Mouse (Mus musculus): ENCODE data around the gene Olfr1195.
"Not testable (repeated sequence)": the region's sequence is repeated elsewhere in the genome, so short reads cannot be mapped to it uniquely, and the experiment has no call there.

Gene Olfr1195

GRCm38 (mm10) chr2:88689087-88689486 lies at the start of gene Olfr1195:
TSS of gene Olfr1195 (minus strand) at chr2:88689187.
- DNase-seq (ENCODE audit: low spot score) = no peak

- DNase-seq (ENCODE audit: low spot score) = no peak
These were observed 43.3 kb upstream of the Olfr1195 start, which contains the start of gene Olfr1197 for GRCm38 (mm10) chr2:88732266-88732665. TSS of gene Olfr1197 (minus strand) at chr2:88732366.

- DNase-seq (ENCODE audit: low spot score) = no peak
These were observed 15.5 kb upstream of the Olfr1195 start, which contains the start of gene Olfr1196 for GRCm38 (mm10) chr2:88704497-88704896. TSS of gene Olfr1196 (minus strand) at chr2:88704597.

- DNase-seq (ENCODE audit: low spot score) = not testable (repeated sequence)
These were observed 13.7 kb downstream of the Olfr1195 start, which contains the start of gene Olfr1193 for GRCm38 (mm10) chr2:88675328-88675727. TSS of gene Olfr1193 (plus strand) at chr2:88675628.

GRCm38 (mm10) chr2:88648209-88648608 lies 40.8 kb downstream of the Olfr1195 start, which contains the start of gene Olfr1192-ps1:
TSS of gene Olfr1192-ps1 (plus strand) at chr2:88648509.
- no peak for DNase-seq (ENCODE audit: low spot score)

- DNase-seq (ENCODE audit: low spot score) = not testable (repeated sequence)
These were observed 48.7 kb downstream of the Olfr1195 start, which contains the start of gene Olfr1191-ps1 for GRCm38 (mm10) chr2:88640242-88640641. TSS of gene Olfr1191-ps1 (plus strand) at chr2:88640542.

Measured in T-cell, adult 2 months (primary cell).